Mouse (Mus musculus) heart, adult 2 months (tissue): ENCODE results near the gene BC034090.

Source experiments
- CTCF ChIP-seq: fragments of 200-600 bp; IDR thresholded peaks from 2 replicates; pipeline ENCODE4 v1.8.1; 2022; ENCODE audit warnings: antibody characterized with exemption, mild to moderate bottlenecking, moderate library complexity
- POLR2A ChIP-seq: fragments of 200-500 bp; IDR thresholded peaks from 2 replicates; pipeline ENCODE4 v1.6.1; 2011; ENCODE audit warnings: mild to moderate bottlenecking, low read depth, low read length, control low read depth; ENCODE audit not compliant: insufficient read depth

DNA sequence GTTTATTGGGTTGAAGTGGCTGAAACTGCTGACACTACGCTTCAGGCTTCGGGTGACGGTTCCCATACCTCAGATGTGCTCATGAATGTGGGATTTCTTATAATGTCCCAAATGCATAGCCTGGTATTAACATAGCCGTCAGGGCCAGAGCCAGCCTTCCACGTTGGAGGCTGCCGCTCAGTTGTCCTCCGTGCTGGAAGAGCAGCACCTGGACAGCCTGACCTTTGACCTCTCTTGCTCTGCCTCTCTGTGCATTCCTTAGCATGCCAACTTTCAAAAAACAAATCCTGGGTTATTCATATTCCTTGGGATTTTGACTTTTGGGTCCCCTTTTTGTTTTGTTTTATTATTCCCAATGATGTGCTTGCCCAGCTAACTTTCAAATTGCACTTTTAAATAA, 41.1 kb downstream of the BC034090 start:
- no peak for TF ChIP-seq CTCF
- TF ChIP-seq POLR2A, result no peak
